Mouse (Mus musculus): ENCODE results near the gene Tlr2. TPM values are rescaled to one million over a fixed set of nuclear protein-coding genes. Genes with fewer than 3 reads are reported as not detected.

Gene Tlr2
- total RNA-seq, 2 experiments from 2014 or later, result 0.31 to 0.75 TPM

- H3K27ac ChIP-seq, result no peak overlapping the region
- no peak for TF ChIP-seq CTCF (IDR thresholded peaks at IDR 0.05)
- intact Hi-C loops (cut with DNase I), result no loop called here
- H3K4me3 ChIP-seq, result peak overlapping the region; percentile 26; the same call in 1 of the 2 replicates
- DNase-seq, result no peak
These were observed 29.6 kb downstream of the Tlr2 start for GRCm38 (mm10) chr3:83811987-83812386.

- H3K27ac ChIP-seq, result no peak overlapping the region
- no peak overlapping the region for H3K4me3 ChIP-seq
- DNase-seq, result no peak
- intact Hi-C loops (cut with DNase I), result no loop called here
- no peak for TF ChIP-seq CTCF (IDR thresholded peaks at IDR 0.05)
These were observed 33.1 kb downstream of the Tlr2 start for GRCm38 (mm10) chr3:83808483-83808882.

GRCm38 (mm10) chr3:83801649-83802155 is 39.9 kb downstream of the Tlr2 start:
- intact Hi-C loops (cut with DNase I), result no loop called here
- H3K4me3 ChIP-seq, result no peak overlapping the region
- DNase-seq, result no peak
- TF ChIP-seq CTCF (IDR thresholded peaks at IDR 0.05), result no peak
- H3K27ac ChIP-seq, result no peak overlapping the region

- TF ChIP-seq CTCF (IDR thresholded peaks at IDR 0.05), result no peak
- Histone ChIP-seq H3K27ac (no peak overlapping the region), H3K4me3 (no peak overlapping the region)
- no peak for DNase-seq
- intact Hi-C loops (cut with DNase I), result loop anchor here (2.0 kb wide), 1 partner anchor 99 kb away; no protein-coding TSS in a partner anchor
These were observed 42.1 kb downstream of the Tlr2 start for GRCm38 (mm10) chr3:83799486-83799885.

DNA sequence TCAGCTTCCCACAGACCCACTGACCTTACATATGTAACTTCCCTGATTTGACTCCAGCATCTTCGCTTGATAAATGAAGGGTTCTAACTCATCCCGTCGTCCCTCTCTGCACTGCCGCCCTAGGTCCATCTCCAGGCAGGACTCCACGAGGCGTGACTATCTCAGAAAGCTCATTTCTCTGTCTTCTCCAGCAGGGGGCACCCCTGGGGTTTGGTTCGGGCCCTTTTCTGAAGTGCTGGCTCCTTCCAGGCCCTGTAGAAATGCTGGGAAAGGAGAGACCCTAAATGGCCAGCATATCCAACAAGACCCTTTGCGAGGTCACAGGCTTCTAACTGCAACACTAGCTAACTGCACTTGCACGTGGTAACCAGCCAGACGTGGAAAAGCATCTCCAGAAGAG is 43.7 kb downstream of the Tlr2 start:
- peak; percentile 71 for TF ChIP-seq CTCF (IDR thresholded peaks at IDR 0.05)

GRCm38 (mm10) chr3:83797098-83797497 is 44.5 kb downstream of the Tlr2 start:
- no peak for TF ChIP-seq CTCF (IDR thresholded peaks at IDR 0.05)
- intact Hi-C loops (cut with DNase I), result no loop called here
- DNase-seq, result no peak

More for the DNA sequence above, 43.7 kb downstream of the Tlr2 start:
- no peak overlapping the region for H3K4me3 ChIP-seq
- intact Hi-C loops (cut with DNase I), result loop anchor here (2.0 kb wide), 1 partner anchor 101 kb away; no protein-coding TSS in a partner anchor
- H3K27ac ChIP-seq, result no peak overlapping the region
- DNase-seq, result peak; percentile 64

GRCm38 (mm10) chr3:83791444-83791843 is 50.1 kb downstream of the Tlr2 start:
- H3K4me3 ChIP-seq, result no peak overlapping the region
- DNase-seq, result no peak
- no peak for TF ChIP-seq CTCF (IDR thresholded peaks at IDR 0.05)
- intact Hi-C loops (cut with DNase I), result no loop called here
- no peak overlapping the region for H3K27ac ChIP-seq

More at GRCm38 (mm10) chr3:83797098-83797497, 44.5 kb downstream of the Tlr2 start:
- no peak overlapping the region for H3K4me3 ChIP-seq
- H3K27ac ChIP-seq, result no peak overlapping the region

- intact Hi-C loops (cut with DNase I), result no loop called here
- peak overlapping the region; percentile 73 for H3K4me3 ChIP-seq
- peak; percentile 25 for DNase-seq
- H3K27ac ChIP-seq, result no peak overlapping the region
- no peak for TF ChIP-seq CTCF (IDR thresholded peaks at IDR 0.05)
These were observed 51.7 kb downstream of the Tlr2 start for GRCm38 (mm10) chr3:83789651-83790451.

- no peak for DNase-seq
- Histone ChIP-seq H3K27ac (no peak overlapping the region), H3K4me3 (no peak overlapping the region)
- no peak for TF ChIP-seq CTCF (IDR thresholded peaks at IDR 0.05)
- intact Hi-C loops (cut with DNase I), result no loop called here
These were observed 53.7 kb downstream of the Tlr2 start for GRCm38 (mm10) chr3:83787776-83788305.

GRCm38 (mm10) chr3:83787086-83787485 is 54.5 kb downstream of the Tlr2 start:
- H3K27ac ChIP-seq, result no peak overlapping the region
- no peak overlapping the region for H3K4me3 ChIP-seq
- no peak for TF ChIP-seq CTCF (IDR thresholded peaks at IDR 0.05)
- intact Hi-C loops (cut with DNase I), result no loop called here
- DNase-seq, result no peak

Other genes starting within 250 kb of the Tlr2 start
- 1 to 10 TPM; 1.2 to 7.1 TPM for gene Sfrp2, start 75.4 kb downstream of the Tlr2 start, total RNA-seq (2021)
- gene Tmem131l, start 198.4 kb upstream of the Tlr2 start, total RNA-seq (2021), result 10 to 100 TPM; 12.0 to 17.4 TPM

Measured in gastrocnemius, adult 2 months (tissue).